Mouse (Mus musculus): ENCODE data around the gene Hnrnpul2. TPM values are rescaled to one million over a fixed set of nuclear protein-coding genes. Genes with fewer than 3 reads are reported as not detected.
A peak's percentile ranks its signal among the peaks of the same experiment; 100 is the strongest.

Hnrnpul2 gene
- polyA plus RNA-seq, 1 experiment, result 54.1 TPM

- Histone ChIP-seq H3K36me3 (replicated peaks; ENCODE audit: low read length) (peaks cover 60% of the 10 kb centered on the region), H3K27me3 (replicated peaks) (no peaks in the 10 kb centered on the region), H3K4me3 (replicated peaks) (peak within 1 kb of the TSS; percentile 93), H3K4me1 (peaks cover 58% of the 10 kb centered on the region), H3K9me3 (no peaks in the 10 kb centered on the region)
- no peak for TF ChIP-seq GATA1 (IDR thresholded peaks at IDR 0.05; ENCODE audit: borderline replicate concordance, low read length)
- TF ChIP-seq FLI1 (IDR thresholded peaks at IDR 0.05; ENCODE audit: low read length), result no peak
Observed at GRCm38 (mm10) chr19:8837251-8837791, 17.5 kb downstream of the Hnrnpul2 start, which contains the start of gene Bscl2. Gene Bscl2, plus strand, starts transcription at chr19:8837467.

DNA sequence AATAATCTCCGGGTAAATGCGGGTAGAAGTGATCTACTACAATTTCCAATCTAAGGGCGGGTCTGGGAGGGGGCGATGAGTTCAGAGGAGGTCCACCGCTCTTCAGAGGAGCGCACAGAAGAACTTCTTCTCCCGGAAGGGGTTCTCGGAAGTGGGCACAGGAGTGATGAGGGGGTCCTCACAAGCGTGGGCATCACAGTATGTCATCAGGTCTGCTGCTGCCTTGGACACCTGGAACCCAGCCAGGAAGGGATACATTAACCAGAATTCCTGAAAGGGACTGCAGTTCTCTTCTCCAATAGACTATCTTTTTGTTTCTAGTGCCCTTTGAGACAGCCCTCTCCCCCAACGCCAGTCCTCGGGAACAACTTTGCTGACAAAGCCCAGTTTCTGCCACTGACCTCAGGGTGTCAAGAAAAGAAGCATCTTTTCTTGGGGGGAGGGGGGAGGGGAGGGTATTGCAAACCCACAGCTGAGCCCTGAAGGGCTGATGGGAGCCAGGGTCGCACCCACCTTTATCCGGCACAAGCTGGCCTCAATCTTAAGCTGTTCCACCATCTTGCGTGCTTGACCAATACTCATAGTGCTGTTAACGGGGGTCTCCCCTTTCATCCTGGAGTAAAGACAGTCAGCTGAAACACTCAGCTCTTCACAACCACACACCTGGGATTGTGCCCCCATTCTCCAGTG, 18.4 kb downstream of the Hnrnpul2 start:
- Histone ChIP-seq H3K9me3 (no peaks in the 10 kb centered on the region), H3K27me3 (replicated peaks) (no peaks in the 10 kb centered on the region), H3K4me1 (peaks cover 58% of the 10 kb centered on the region), H3K36me3 (replicated peaks; ENCODE audit: low read length) (peaks cover 59% of the 10 kb centered on the region), H3K4me3 (replicated peaks) (peak overlapping the region; percentile 93)
- TF ChIP-seq GATA1 (IDR thresholded peaks at IDR 0.05; ENCODE audit: borderline replicate concordance, low read length), result no peak
- TF ChIP-seq FLI1 (IDR thresholded peaks at IDR 0.05; ENCODE audit: low read length), result no peak

DNA sequence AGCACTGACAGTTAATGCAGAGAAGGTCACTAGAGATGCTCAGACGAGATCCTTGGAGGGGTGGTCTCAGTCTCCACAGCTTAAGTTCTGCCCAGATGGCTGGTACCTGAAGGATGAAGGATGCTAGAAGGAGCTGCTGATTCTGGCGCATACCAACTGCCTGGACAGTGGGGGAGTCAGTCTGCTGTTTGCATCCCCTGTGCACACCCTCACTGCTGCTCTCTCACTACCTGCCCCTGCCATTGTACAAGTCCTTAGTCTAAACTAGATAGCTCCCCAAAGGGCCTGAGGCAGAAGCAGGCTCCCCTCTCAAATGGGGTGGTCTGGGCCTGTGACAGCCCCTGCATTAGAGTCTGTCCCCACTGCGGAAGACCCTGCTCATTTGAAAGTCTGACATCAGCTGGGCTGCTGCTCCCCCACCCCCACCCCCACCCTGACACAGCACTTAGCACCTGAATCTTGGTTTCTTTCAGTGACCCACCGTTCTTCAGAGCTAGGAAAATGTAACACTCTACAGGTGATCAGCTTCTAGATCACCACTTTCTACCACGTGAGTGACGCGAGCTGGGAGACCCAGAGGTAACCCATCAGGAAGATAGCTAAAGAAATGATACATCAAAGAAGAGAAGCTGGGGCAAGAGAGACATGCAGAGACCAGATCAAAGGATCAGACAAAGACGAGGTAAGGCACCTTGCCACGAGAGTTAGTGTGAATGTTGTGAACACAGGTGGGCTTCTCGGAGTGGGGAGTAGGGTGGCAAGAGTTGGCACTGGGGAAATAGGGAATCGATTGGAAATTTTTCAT, 19.5 kb downstream of the Hnrnpul2 start, which contains the start of gene Gng3:
Gng3 (minus strand) TSS at position 92 of the 805 bp plus-strand sequence.
- Histone ChIP-seq H3K36me3 (replicated peaks; ENCODE audit: low read length) (peaks cover 56% of the 10 kb centered on the region), H3K4me3 (replicated peaks) (peak within 1 kb of the TSS; percentile 94), H3K4me1 (peaks cover 59% of the 10 kb centered on the region), H3K9me3 (no peaks in the 10 kb centered on the region), H3K27me3 (replicated peaks) (no peaks in the 10 kb centered on the region)
- no peak for TF ChIP-seq GATA1 (IDR thresholded peaks at IDR 0.05; ENCODE audit: borderline replicate concordance, low read length)
- no peak for TF ChIP-seq FLI1 (IDR thresholded peaks at IDR 0.05; ENCODE audit: low read length)

DNA sequence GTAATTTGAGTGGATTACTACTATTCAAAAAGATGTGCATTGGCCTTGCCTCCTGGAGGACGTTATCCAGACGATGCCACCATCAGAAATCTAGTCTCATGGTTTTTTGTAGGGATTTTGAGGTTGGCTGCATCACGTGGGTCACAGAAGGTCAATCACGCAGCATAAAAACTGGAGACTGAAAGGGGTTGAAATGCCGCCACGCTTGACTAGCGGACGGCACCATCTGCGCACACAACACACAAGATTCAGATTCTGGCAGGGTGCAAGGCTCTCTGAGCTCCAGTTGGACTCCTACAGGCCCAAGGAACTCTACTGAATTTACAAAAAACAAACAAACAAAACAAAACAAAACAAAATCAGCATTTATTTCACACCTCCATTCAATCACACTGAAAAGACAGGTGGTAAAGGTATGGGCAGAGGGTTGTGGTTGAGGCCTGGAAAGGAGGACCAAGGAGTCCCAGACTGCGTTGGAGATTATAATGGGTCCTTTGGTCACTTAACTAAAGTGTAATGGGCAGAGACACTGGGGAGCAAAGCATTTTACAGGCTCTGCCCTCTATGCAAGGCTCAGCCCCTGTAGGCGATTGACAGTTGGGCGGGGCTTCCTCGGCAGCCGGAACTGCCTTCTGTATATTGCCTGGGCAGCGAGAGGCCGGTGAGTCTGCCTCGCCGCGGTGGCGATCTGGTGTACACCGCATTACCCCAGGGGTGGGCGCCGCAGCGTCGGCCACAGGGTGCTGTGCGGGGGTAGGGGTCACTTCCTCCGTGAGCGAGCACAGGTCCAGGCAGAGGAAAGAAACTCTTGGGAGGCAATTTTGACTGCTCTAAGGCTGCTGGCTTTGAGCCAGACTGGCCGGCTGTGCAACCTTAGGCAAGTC, 20.3 kb downstream of the Hnrnpul2 start:
- TF ChIP-seq GATA1 (IDR thresholded peaks at IDR 0.05; ENCODE audit: borderline replicate concordance, low read length), result no peak
- TF ChIP-seq FLI1 (IDR thresholded peaks at IDR 0.05; ENCODE audit: low read length), result no peak
- peaks cover 62% of the 10 kb centered on the region for H3K4me1 ChIP-seq
- H3K9me3 ChIP-seq, result no peaks in the 10 kb centered on the region
- peak overlapping the region; percentile 94 for H3K4me3 ChIP-seq (replicated peaks)
- no peaks in the 10 kb centered on the region for H3K27me3 ChIP-seq (replicated peaks)
- H3K36me3 ChIP-seq (replicated peaks; ENCODE audit: low read length), result peaks cover 55% of the 10 kb centered on the region

GRCm38 (mm10) chr19:8841012-8841411, 21.2 kb downstream of the Hnrnpul2 start:
- Histone ChIP-seq H3K27me3 (replicated peaks) (no peaks in the 10 kb centered on the region), H3K4me3 (replicated peaks) (peak overlapping the region; percentile 94), H3K36me3 (replicated peaks; ENCODE audit: low read length) (peaks cover 55% of the 10 kb centered on the region), H3K9me3 (no peaks in the 10 kb centered on the region), H3K4me1 (peaks cover 62% of the 10 kb centered on the region)
- TF ChIP-seq GATA1 (IDR thresholded peaks at IDR 0.05; ENCODE audit: borderline replicate concordance, low read length) (no peak), FLI1 (IDR thresholded peaks at IDR 0.05; ENCODE audit: low read length) (no peak)

- Histone ChIP-seq H3K4me3 (replicated peaks) (peak overlapping the region; percentile 40), H3K27me3 (replicated peaks) (no peaks in the 10 kb centered on the region), H3K9me3 (no peaks in the 10 kb centered on the region), H3K4me1 (peaks cover 50% of the 10 kb centered on the region), H3K36me3 (replicated peaks; ENCODE audit: low read length) (peaks cover 71% of the 10 kb centered on the region)
- TF ChIP-seq GATA1 (IDR thresholded peaks at IDR 0.05; ENCODE audit: borderline replicate concordance, low read length), result no peak
- no peak for TF ChIP-seq FLI1 (IDR thresholded peaks at IDR 0.05; ENCODE audit: low read length)
Observed at GRCm38 (mm10) chr19:8842961-8843360, 23.2 kb downstream of the Hnrnpul2 start.

GRCm38 (mm10) chr19:8844371-8845129, 24.7 kb downstream of the Hnrnpul2 start:
- Histone ChIP-seq H3K27me3 (replicated peaks) (no peaks in the 10 kb centered on the region), H3K4me3 (replicated peaks) (no peak overlapping the region), H3K4me1 (peaks cover 35% of the 10 kb centered on the region), H3K9me3 (no peaks in the 10 kb centered on the region), H3K36me3 (replicated peaks; ENCODE audit: low read length) (peaks cover 79% of the 10 kb centered on the region)
- TF ChIP-seq GATA1 (IDR thresholded peaks at IDR 0.05; ENCODE audit: borderline replicate concordance, low read length) (no peak), FLI1 (IDR thresholded peaks at IDR 0.05; ENCODE audit: low read length) (no peak)

GRCm38 (mm10) chr19:8848356-8848755, 28.5 kb downstream of the Hnrnpul2 start:
- peaks cover 23% of the 10 kb centered on the region for H3K4me1 ChIP-seq
- peaks cover 2% of the 10 kb centered on the region for H3K27me3 ChIP-seq (replicated peaks)
- H3K36me3 ChIP-seq (replicated peaks; ENCODE audit: low read length), result peaks cover 57% of the 10 kb centered on the region
- no peaks in the 10 kb centered on the region for H3K9me3 ChIP-seq
- H3K4me3 ChIP-seq (replicated peaks), result no peak overlapping the region
- TF ChIP-seq GATA1 (IDR thresholded peaks at IDR 0.05; ENCODE audit: borderline replicate concordance, low read length), result no peak
- no peak for TF ChIP-seq FLI1 (IDR thresholded peaks at IDR 0.05; ENCODE audit: low read length)

All from megakaryocyte, embryonic 14.5 days (primary cell).